Mouse (Mus musculus) inflammation-experienced regulatory T-cells, adult 16 weeks (primary cell): ENCODE data around the gene Abcb11. TPM values are rescaled to one million over a fixed set of nuclear protein-coding genes. Genes with fewer than 3 reads are reported as not detected.

Experiments used
- polyA plus RNA-seq: library from polyadenylated mRNA; unstranded; fragments of 100-300 nt; shearing (Covaris generic); gene quantifications from one replicate; pipeline ENCODE4 v1.2.1, GENCODE M21; 2017

Gene Abcb11
- 0.18 TPM for polyA plus RNA-seq

DNA sequence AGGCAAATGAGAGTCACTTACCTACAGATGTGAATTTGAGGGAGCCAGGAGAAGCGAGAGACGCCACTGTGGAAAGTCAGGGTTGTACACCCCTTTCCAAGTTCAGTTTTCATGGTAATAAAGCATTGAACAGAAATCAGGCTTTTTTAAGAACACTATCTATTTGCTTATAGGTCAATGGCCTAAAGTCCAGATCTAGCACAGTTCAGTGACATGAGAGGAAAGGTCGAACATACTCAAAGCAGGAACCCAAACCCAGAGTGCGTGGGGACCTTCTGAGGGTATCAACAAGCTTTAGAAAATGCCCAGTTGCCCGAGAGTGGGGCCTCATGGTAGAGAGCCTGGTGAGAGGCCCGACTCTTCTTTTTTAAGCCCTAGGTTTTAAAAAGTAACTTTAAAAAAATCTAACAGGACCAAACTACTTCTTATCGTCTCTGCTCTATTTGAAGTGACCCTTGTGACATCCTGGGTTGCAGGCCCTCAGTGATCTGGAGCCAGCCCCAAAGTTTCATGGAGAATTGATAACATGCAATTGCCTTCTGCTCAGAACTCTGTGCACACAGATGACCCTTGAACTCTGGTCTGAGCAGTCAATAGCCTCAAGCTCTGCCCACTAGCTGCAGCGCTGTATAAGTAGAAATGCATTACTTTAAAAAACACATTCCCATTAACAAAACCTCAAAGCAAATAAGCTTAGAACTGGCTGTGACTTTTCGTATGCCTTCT lies at the start of gene Abcb11:
Abcb11 (minus strand) TSS at position 121 of the 726 bp plus-strand sequence.

DNA sequence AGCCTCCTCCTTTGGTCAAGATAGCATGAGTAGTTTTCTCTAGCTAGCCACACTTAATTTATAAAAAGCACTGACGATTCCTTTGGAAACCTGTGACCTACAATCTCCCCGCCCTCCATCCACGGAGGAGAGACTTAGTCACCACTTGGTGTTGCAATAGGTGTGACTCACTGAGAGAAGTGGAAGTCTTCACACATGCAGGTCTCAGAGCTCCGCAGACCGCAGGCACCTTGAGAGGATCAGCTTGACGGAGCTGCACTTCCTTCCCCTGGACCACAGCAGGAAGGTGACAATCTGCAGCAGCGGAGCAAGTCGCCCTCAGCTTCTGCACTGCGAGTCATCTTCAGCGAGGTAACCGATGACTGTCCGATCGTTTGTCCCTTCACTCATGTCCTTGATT lies 37.9 kb upstream of the Abcb11 start, which contains the start of gene Dhrs9:
Dhrs9 (plus strand) TSS at position 165 of the 400 bp plus-strand sequence.

DNA sequence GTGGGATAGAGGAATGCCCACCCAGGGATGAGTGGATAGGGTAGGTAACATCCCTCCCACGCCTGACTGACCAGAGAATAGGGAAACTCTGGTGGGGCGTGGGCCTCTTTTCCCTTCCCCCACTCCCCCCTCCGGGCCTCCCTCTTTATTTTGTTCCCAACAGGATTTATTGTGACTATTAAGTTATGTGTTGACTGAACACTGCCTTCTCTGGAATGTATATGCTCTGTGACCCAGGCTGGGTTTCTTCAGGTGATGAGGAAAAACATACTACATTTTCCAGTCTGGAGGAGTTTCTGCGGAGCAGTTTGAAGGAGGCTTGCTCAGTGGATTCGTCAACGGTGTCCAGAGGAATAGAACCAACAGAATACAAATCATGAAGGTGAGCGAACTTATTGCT lies 131.6 kb downstream of the Abcb11 start, which contains the start of gene G6pc2:
G6pc2 (plus strand) TSS at position 301 of the 400 bp plus-strand sequence.

DNA sequence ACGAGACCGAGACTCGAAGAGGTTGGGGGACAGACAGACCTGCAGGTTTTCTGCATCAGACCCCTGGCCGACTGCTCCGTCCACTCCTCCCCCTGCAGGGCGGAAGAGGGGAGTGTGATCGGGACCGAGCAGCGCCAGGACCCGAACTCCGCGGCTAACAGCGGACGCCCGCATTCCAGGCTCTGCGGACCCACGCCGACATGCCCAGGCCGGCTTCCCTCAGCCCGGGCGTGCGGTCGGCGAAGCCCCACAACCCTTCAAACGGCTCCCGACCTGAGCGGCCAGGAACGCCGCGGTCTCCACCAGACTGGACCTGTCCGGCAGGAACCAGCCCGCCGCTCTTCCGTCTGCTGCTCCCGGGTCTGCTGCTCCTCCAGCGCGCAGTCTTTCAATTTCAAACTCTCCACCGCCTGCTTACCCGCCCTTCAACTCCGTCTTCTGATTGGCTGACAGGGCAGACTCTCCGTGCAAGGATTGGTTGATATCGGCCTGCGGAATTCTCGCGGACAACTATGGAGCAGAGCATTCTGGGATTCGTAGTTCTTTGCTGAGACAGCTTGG lies 136.5 kb downstream of the Abcb11 start, which contains the start of gene Spc25:
Spc25 (minus strand) TSS at position 404 of the 561 bp plus-strand sequence.

Other genes with a start within 250 kb of the Abcb11 start
- gene Nostrin, start 206.8 kb downstream of the Abcb11 start, polyA plus RNA-seq: 0.83 TPM
- 9.0 TPM for gene Spc25, start 136.4 kb downstream of the Abcb11 start, polyA plus RNA-seq
- not detected for gene G6pc2, start 131.5 kb downstream of the Abcb11 start, polyA plus RNA-seq
- gene Dhrs9, start 37.8 kb upstream of the Abcb11 start, polyA plus RNA-seq: 0.06 TPM
- not detected for gene Lrp2, start 243.4 kb upstream of the Abcb11 start, polyA plus RNA-seq